Mouse (Mus musculus) neutrophil, adult 5-6 weeks (primary cell): Measurements from ENCODE around the gene Gm20807. TPM values are rescaled to one million over a fixed set of nuclear protein-coding genes. Genes with fewer than 3 reads are reported as not detected.
"Not testable (repeated sequence)": the region's sequence is repeated elsewhere in the genome, so short reads cannot be mapped to it uniquely, and the experiment has no call there.

ENCODE experiments used
- ATAC-seq: fragments of 151-379, 151-347 bp; 2 replicates; pipeline ENCODE4 v1.8.0; 2017; ENCODE audit warnings: mild to moderate bottlenecking, moderate TSS enrichment; ENCODE audit not compliant: insufficient number of reproducible peaks, poor library complexity, low FRiP score, severe bottlenecking; ENCODE audit errors: extremely low read depth
- total RNA-seq: library from RNA; stranded (forward); fragments of 200-1000 nt; gene quantifications from 2 replicates; pipeline ENCODE4 v1.2.3, GENCODE M21; 2017

Gene Gm20807
- total RNA-seq, result not detected in 2 replicates

GRCm38 (mm10) chrY:13042591-13042990, at the start of gene Gm20807:
TSS of gene Gm20807 (plus strand) at chrY:13042891.
- not testable (repeated sequence) for ATAC-seq

Other genes starting within 250 kb of the Gm20807 start
- not detected in 2 replicates for gene Gm21891, start 90.6 kb downstream of the Gm20807 start, total RNA-seq
- gene Gm21425, start 119.1 kb downstream of the Gm20807 start, total RNA-seq, result not detected in 2 replicates
- not detected in 2 replicates for gene Gm21828, start 181.0 kb downstream of the Gm20807 start, total RNA-seq
- gene Gm21440, start 209.5 kb downstream of the Gm20807 start, total RNA-seq, result not detected in 2 replicates
- not detected in 2 replicates for gene Gm21454, start 209.6 kb downstream of the Gm20807 start, total RNA-seq